Mouse (Mus musculus): ENCODE measurements at regions not wholly inside any gene's neighbourhood (a gene's known extent, or its start where the extent isn't known, plus 50 kb on each side); places are given as distances from the start of the nearest gene placed in this dataset.

- no peak for TF ChIP-seq POLR2AphosphoS5 (IDR thresholded peaks at IDR 0.05; ENCODE audit: insufficient replicate concordance, low read depth, low read length)
- no peak for TF ChIP-seq GATA1 (IDR thresholded peaks at IDR 0.05; ENCODE audit: borderline replicate concordance, low read length)
- TF ChIP-seq CTCF (IDR thresholded peaks at IDR 0.05; ENCODE audit: low read depth, low read length), result no peak
- TF ChIP-seq GATA2 (IDR thresholded peaks at IDR 0.05; ENCODE audit: borderline replicate concordance, low read depth, low read length), result no peak
- no peak for TF ChIP-seq TAL1 (conservative IDR thresholded peaks at IDR 0.05; ENCODE audit: low read depth, low read length)
- no peak overlapping the region for H3K4me3 ChIP-seq (ENCODE audit: low read depth, low read length)
- no peak for DNase-seq (ENCODE audit: low spot score)
- no peaks in the 10 kb centered on the region for H3K36me3 ChIP-seq (replicated peaks)
- ATAC-seq (ENCODE audit: extremely low read depth, insufficient number of reproducible peaks, low FRiP score, poor library complexity, severe bottlenecking), result no peak
- H3K27me3 ChIP-seq (ENCODE audit: insufficient read depth, low read length), result no peaks in the 10 kb centered on the region
- H3K9me3 ChIP-seq (replicated peaks), result peaks cover 61% of the 10 kb centered on the region
- H3K4me1 ChIP-seq (ENCODE audit: insufficient read depth, low read depth, low read length), result no peaks in the 10 kb centered on the region
Measured at GRCm38 (mm10) chr8:107876455-107876854, 66.0 kb upstream of the Zfhx3 start.

DNA sequence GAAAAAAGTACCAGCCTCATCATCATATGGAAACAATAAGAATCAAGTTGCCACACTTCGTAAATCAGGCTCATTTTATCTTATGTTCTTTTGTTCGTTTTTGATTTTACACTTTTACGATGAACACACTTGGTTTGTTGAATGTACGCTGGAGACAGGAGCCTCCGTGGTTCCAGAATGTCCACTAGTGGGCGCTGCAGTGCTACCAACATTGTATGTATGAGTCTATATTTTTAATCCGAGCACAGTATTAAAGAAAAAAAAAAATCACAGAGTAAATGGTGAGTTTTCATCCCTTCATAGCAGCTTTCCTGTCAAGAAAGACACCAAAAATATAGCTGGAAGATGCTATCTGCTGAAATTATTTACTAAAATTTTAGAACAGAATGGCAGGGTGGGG lies 60.6 kb upstream of the Zfhx3 start:
- no peak for ATAC-seq (ENCODE audit: extremely low read depth, insufficient number of reproducible peaks, low FRiP score, poor library complexity, severe bottlenecking)
- no peaks in the 10 kb centered on the region for H3K27me3 ChIP-seq (ENCODE audit: insufficient read depth, low read length)
- no peaks in the 10 kb centered on the region for H3K4me1 ChIP-seq (ENCODE audit: insufficient read depth, low read depth, low read length)
- TF ChIP-seq GATA1 (IDR thresholded peaks at IDR 0.05; ENCODE audit: borderline replicate concordance, low read length) (no peak), GATA2 (IDR thresholded peaks at IDR 0.05; ENCODE audit: borderline replicate concordance, low read depth, low read length) (no peak), CTCF (IDR thresholded peaks at IDR 0.05; ENCODE audit: low read depth, low read length) (no peak), TAL1 (conservative IDR thresholded peaks at IDR 0.05; ENCODE audit: low read depth, low read length) (no peak), POLR2AphosphoS5 (IDR thresholded peaks at IDR 0.05; ENCODE audit: insufficient replicate concordance, low read depth, low read length) (no peak)
- no peaks in the 10 kb centered on the region for H3K36me3 ChIP-seq (replicated peaks)
- peaks cover 62% of the 10 kb centered on the region for H3K9me3 ChIP-seq (replicated peaks)
- no peak overlapping the region for H3K4me3 ChIP-seq (ENCODE audit: low read depth, low read length)
- no peak for DNase-seq (ENCODE audit: low spot score)

GRCm38 (mm10) chr8:107885547-107885946 lies 56.9 kb upstream of the Zfhx3 start:
- ATAC-seq (ENCODE audit: extremely low read depth, insufficient number of reproducible peaks, low FRiP score, poor library complexity, severe bottlenecking), result no peak

DNA sequence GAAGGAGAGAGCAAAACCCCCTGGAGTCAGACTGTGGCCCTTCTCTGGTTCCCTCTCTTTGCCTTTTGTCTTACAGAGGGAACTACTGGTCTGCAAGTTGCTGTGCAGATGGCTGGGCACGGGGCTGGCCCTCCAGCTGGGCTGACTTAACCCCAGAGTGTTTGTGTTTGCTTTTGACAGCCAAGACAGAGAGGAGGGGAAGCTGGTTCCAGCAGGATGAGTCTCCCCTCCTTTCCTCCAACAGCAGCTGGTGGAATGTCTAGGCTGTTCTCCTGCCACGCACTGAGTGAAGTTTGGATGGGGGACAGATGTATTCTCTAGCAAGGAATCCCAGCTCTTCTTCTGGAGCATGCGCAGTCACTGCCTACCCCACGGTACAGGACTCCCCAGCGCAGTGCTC lies 56.5 kb upstream of the Zfhx3 start:
- H3K4me3 ChIP-seq (ENCODE audit: low read depth, low read length), result no peak overlapping the region
- H3K4me1 ChIP-seq (ENCODE audit: insufficient read depth, low read depth, low read length), result no peaks in the 10 kb centered on the region
- ATAC-seq (ENCODE audit: extremely low read depth, insufficient number of reproducible peaks, low FRiP score, poor library complexity, severe bottlenecking) (no peak), DNase-seq (ENCODE audit: low spot score) (no peak)
- TF ChIP-seq GATA1 (IDR thresholded peaks at IDR 0.05; ENCODE audit: borderline replicate concordance, low read length) (no peak), TAL1 (conservative IDR thresholded peaks at IDR 0.05; ENCODE audit: low read depth, low read length) (no peak), POLR2AphosphoS5 (IDR thresholded peaks at IDR 0.05; ENCODE audit: insufficient replicate concordance, low read depth, low read length) (no peak), CTCF (IDR thresholded peaks at IDR 0.05; ENCODE audit: low read depth, low read length) (no peak), GATA2 (IDR thresholded peaks at IDR 0.05; ENCODE audit: borderline replicate concordance, low read depth, low read length) (no peak)
- H3K36me3 ChIP-seq (replicated peaks), result no peaks in the 10 kb centered on the region
- peaks cover 59% of the 10 kb centered on the region for H3K9me3 ChIP-seq (replicated peaks)
- H3K27me3 ChIP-seq (ENCODE audit: insufficient read depth, low read length), result no peaks in the 10 kb centered on the region

More at GRCm38 (mm10) chr8:107885547-107885946, 56.9 kb upstream of the Zfhx3 start:
- no peaks in the 10 kb centered on the region for H3K4me1 ChIP-seq (ENCODE audit: insufficient read depth, low read depth, low read length)
- H3K4me3 ChIP-seq (ENCODE audit: low read depth, low read length), result no peak overlapping the region
- peaks cover 57% of the 10 kb centered on the region for H3K9me3 ChIP-seq (replicated peaks)
- no peak for DNase-seq (ENCODE audit: low spot score)
- TF ChIP-seq TAL1 (conservative IDR thresholded peaks at IDR 0.05; ENCODE audit: low read depth, low read length) (no peak), GATA2 (IDR thresholded peaks at IDR 0.05; ENCODE audit: borderline replicate concordance, low read depth, low read length) (no peak), CTCF (IDR thresholded peaks at IDR 0.05; ENCODE audit: low read depth, low read length) (no peak), GATA1 (IDR thresholded peaks at IDR 0.05; ENCODE audit: borderline replicate concordance, low read length) (no peak), POLR2AphosphoS5 (IDR thresholded peaks at IDR 0.05; ENCODE audit: insufficient replicate concordance, low read depth, low read length) (no peak)
- H3K36me3 ChIP-seq (replicated peaks), result no peaks in the 10 kb centered on the region
- H3K27me3 ChIP-seq (ENCODE audit: insufficient read depth, low read length), result no peaks in the 10 kb centered on the region

GRCm38 (mm10) chr8:107886516-107887253 lies 55.8 kb upstream of the Zfhx3 start:
- no peak for TF ChIP-seq GATA2 (IDR thresholded peaks at IDR 0.05; ENCODE audit: borderline replicate concordance, low read depth, low read length)
- TF ChIP-seq TAL1 (conservative IDR thresholded peaks at IDR 0.05; ENCODE audit: low read depth, low read length), result no peak
- no peak for TF ChIP-seq CTCF (IDR thresholded peaks at IDR 0.05; ENCODE audit: low read depth, low read length)
- no peak for TF ChIP-seq GATA1 (IDR thresholded peaks at IDR 0.05; ENCODE audit: borderline replicate concordance, low read length)
- ATAC-seq (ENCODE audit: extremely low read depth, insufficient number of reproducible peaks, low FRiP score, poor library complexity, severe bottlenecking), result no peak
- Histone ChIP-seq H3K9me3 (replicated peaks) (peaks cover 59% of the 10 kb centered on the region), H3K27me3 (ENCODE audit: insufficient read depth, low read length) (no peaks in the 10 kb centered on the region), H3K4me3 (ENCODE audit: low read depth, low read length) (no peak overlapping the region), H3K36me3 (replicated peaks) (no peaks in the 10 kb centered on the region), H3K4me1 (ENCODE audit: insufficient read depth, low read depth, low read length) (no peaks in the 10 kb centered on the region)
- no peak for DNase-seq (ENCODE audit: low spot score)

GRCm38 (mm10) chr8:107887333-107887732 lies 55.1 kb upstream of the Zfhx3 start:
- TF ChIP-seq CTCF (IDR thresholded peaks at IDR 0.05; ENCODE audit: low read depth, low read length) (no peak), GATA1 (IDR thresholded peaks at IDR 0.05; ENCODE audit: borderline replicate concordance, low read length) (no peak), TAL1 (conservative IDR thresholded peaks at IDR 0.05; ENCODE audit: low read depth, low read length) (no peak), GATA2 (IDR thresholded peaks at IDR 0.05; ENCODE audit: borderline replicate concordance, low read depth, low read length) (no peak), POLR2AphosphoS5 (IDR thresholded peaks at IDR 0.05; ENCODE audit: insufficient replicate concordance, low read depth, low read length) (no peak)
- no peak for ATAC-seq (ENCODE audit: extremely low read depth, insufficient number of reproducible peaks, low FRiP score, poor library complexity, severe bottlenecking)
- Histone ChIP-seq H3K27me3 (ENCODE audit: insufficient read depth, low read length) (no peaks in the 10 kb centered on the region), H3K4me3 (ENCODE audit: low read depth, low read length) (no peak overlapping the region), H3K4me1 (ENCODE audit: insufficient read depth, low read depth, low read length) (no peaks in the 10 kb centered on the region), H3K36me3 (replicated peaks) (no peaks in the 10 kb centered on the region), H3K9me3 (replicated peaks) (peaks cover 59% of the 10 kb centered on the region)
- no peak for DNase-seq (ENCODE audit: low spot score)

Measured in G1E (cell line).